Mouse (Mus musculus): Measurements from ENCODE around the gene Ube2f.

The Ube2f gene

DNA sequence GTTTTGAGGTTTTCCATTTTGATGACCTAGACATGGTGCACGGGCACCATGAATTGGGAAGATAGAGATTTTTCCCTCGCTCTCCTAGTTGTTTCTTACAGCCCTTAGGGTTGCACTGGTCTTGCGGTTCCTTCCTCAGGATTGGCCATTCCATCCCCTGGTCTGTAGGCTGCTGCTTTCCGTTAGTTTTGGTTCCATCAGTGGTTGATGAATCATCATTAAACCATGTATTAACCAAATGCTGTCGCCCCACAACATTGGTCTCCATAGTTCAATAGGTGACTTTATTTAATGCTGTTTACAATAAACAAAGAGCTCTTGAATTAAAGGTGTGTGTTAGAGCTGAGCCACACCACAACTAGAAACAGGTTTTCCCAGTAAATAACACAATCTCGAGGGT lies 12.4 kb upstream of the Ube2f start:
- DNase-seq (ENCODE audit: low read depth, low spot score): no peak

DNA sequence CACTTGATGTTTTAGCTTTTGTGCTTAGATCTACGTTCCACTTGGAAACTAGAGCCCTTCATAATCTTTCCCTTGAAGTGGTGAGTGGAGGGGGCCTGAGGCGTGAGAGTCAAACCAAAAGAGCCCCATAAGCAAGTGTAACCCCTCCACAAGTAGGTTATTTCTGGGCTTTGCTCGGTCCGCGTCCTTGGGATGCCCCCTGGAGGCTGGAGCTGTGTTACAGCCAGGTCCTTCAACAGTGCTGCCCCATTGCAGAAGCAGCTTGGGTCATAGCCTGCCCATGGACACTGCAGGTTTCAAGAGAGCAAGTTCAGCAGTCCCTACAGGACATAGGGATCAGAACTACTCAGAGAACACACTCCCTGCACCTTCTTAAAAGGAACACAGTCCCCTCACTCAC lies 11.0 kb upstream of the Ube2f start:
- no peak for DNase-seq (ENCODE audit: low read depth, low spot score)

- no peak for DNase-seq (ENCODE audit: low read depth, low spot score)
Measured at GRCm38 (mm10) chr1:91239800-91240199, 10.3 kb upstream of the Ube2f start.

- no peak for DNase-seq (ENCODE audit: low read depth, low spot score)
Measured at GRCm38 (mm10) chr1:91240685-91241084, 9.4 kb upstream of the Ube2f start.

DNA sequence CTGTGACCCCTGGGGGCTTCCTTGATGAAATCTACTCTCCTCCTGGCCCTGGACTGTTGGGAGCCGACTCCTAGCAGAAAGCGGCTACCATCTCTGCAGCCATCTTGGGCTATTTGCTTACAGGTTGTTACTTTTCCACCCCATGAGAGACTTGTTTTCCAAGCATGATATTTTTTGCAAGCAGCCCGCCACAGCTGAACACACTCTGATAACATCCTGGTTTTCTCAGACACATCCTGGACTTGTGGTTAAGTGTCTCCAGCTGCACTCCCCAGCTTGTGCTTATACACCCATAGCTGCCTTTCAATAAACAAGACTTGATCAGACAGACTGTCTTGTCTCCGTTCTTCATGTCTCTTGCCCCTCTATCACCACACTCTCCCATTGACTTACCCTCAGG lies 8.9 kb upstream of the Ube2f start:
- DNase-seq (ENCODE audit: low read depth, low spot score): no peak

- DNase-seq (ENCODE audit: low read depth, low spot score): no peak
Measured at GRCm38 (mm10) chr1:91248242-91248641, 1.9 kb upstream of the Ube2f start.

- DNase-seq (ENCODE audit: low read depth, low spot score): no peak
Measured at GRCm38 (mm10) chr1:91248970-91249369, 1.1 kb upstream of the Ube2f start.

- DNase-seq (ENCODE audit: low read depth, low spot score): no peak
Measured at GRCm38 (mm10) chr1:91250415-91251147, 477 bp downstream of the Ube2f start.

- DNase-seq (ENCODE audit: low read depth, low spot score): no peak
Measured at GRCm38 (mm10) chr1:91251148-91251650, 1.1 kb downstream of the Ube2f start.

GRCm38 (mm10) chr1:91251927-91252326 lies 1.8 kb downstream of the Ube2f start:
- DNase-seq (ENCODE audit: low read depth, low spot score): no peak

- no peak for DNase-seq (ENCODE audit: low read depth, low spot score)
Measured at GRCm38 (mm10) chr1:91257918-91258317, 7.8 kb downstream of the Ube2f start.

- no peak for DNase-seq (ENCODE audit: low read depth, low spot score)
Measured at GRCm38 (mm10) chr1:91259794-91260193, 9.7 kb downstream of the Ube2f start.

GRCm38 (mm10) chr1:91262508-91262907 lies 12.4 kb downstream of the Ube2f start:
- DNase-seq (ENCODE audit: low read depth, low spot score): no peak

DNA sequence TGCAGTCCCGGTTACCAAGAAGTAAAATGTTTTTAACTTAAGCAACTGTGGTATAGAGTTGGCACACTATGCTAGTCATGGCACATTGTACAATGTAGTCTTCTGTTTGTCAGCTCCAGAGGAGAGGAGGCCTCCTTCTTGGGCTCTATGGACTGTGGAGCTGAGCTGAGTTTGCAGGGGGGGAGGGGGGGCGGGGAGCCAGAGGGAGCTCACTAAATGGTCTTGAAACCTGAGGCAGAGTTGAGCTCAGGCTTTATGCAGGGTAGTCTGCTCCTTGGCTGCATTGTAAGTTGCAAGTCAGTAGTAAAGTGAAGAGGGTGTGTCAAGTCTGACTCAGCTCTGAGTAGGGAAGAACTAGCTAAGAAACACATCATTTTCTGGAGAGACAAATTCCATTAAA lies 22.2 kb downstream of the Ube2f start:
- DNase-seq (ENCODE audit: low read depth, low spot score): no peak

GRCm38 (mm10) chr1:91276581-91276980 lies 26.5 kb downstream of the Ube2f start:
- no peak for DNase-seq (ENCODE audit: low read depth, low spot score)

DNA sequence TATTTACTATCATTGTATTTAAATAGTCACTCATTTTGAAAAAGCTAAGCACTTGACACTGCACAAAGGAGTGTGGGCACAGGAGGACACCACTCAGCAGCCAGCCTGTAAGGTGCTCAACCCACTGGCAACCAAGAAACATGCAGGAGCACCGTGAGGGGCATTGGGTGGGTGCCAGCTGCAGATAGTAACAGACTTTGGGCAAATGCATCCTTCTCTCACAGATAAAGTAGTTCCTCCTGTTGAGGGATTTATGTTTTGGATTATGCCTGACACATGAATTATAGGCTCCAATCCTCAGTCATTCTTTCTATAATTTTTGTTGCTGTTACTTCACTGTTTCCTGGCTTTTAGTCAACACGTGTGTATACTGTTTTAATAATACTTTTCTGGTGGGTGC lies 27.4 kb downstream of the Ube2f start:
- DNase-seq (ENCODE audit: low read depth, low spot score): no peak

GRCm38 (mm10) chr1:91278410-91279119 lies 28.5 kb downstream of the Ube2f start:
- DNase-seq (ENCODE audit: low read depth, low spot score): no peak

GRCm38 (mm10) chr1:91279126-91279525 lies 29.0 kb downstream of the Ube2f start:
- DNase-seq (ENCODE audit: low read depth, low spot score): no peak

DNA sequence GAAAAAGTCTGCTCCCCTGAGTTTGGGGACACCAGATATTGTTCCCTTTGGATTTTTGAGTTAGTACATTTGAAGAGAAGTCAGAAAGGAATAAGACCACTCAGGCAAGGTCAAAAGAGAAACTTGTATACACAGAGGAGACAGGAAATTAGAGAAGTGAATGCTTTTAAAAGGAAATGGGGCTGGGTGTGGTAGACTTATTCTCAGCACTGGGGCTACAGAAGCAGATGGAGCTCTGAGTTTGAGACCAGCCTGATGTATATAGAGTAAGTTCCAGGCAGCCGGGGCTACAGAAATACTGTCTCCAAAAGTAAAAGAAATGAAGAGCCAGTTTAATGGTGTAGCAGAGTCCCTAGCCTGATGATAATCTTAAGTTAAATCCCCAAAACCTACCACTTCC lies 32.5 kb downstream of the Ube2f start:
- no peak for DNase-seq (ENCODE audit: low read depth, low spot score)

DNA sequence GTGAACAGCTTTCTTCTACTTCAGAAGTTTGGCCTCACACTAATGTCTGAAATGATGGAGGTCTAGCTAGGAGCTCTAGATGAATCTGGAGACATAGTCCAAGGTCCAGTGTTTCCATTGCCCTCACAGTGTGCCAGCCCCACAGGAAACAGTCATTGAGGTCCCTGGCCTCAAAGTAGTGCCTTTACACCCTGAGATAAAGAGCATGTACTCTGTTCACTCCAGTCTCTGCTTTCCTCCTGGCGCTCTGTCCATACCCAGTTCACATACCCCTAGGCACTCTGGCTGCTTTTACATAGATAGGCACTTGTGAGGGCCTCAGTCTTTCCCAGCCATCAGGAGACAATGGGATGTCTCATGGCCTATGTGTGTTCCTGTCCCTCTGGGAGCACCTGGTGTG lies 39.3 kb downstream of the Ube2f start:
- no peak for DNase-seq (ENCODE audit: low read depth, low spot score)

DNA sequence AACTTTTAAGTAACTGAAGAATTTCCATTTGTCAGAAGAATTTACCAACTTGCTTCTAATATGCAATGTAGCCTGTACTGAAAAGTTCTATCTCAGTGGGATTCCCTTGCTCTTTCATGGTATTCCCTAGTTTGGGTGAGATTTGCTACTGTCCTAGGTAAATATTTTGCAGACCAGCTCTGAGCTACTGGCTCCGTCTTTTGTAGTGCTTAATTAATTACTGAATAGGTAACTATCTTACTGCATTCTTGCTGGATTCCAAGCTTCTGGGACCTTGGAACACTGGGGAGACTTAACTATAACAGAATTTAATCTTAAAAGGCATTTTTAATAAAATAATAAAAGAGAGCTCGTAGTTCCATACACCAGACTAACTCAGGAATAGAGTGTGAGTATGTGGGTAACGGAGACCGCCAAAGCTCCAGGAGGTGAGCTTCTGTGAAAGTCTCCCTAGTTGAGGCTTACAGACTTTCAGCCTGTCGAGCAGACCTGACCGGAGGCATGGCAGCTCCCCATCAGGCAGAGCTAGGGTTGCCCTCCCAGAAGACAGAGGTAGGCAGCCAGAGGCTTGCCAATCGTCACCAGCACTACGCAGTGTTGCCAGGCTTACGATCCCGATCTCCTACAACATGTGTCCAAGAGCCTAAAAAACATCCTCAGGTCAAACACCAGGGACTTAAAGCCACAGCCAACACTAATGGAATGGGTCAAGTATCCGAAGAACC lies 42.2 kb downstream of the Ube2f start:
- no peak for DNase-seq (ENCODE audit: low read depth, low spot score)

DNA sequence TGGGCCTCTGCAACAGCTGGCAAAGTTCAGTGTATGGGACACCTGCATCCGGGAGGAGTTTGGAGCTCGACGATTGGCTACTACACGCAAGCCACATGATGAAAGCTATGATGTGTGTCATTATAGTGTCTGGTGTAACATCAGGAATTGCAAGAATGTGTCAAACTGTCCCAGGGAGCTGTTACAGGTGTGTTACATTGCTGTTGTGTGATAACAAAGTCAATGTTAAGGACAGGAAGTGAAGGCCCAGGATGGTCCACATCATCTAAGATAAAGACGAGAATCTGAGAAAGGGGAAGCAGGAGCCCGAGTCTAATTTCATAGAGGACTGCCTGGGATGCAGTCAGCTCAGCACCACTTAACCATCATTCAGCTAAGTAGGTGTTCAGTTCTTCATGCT lies 45.4 kb downstream of the Ube2f start:
- DNase-seq (ENCODE audit: low read depth, low spot score): no peak
